Mouse (Mus musculus): ENCODE results near the gene Gli3.

GRCm38 (mm10) chr13:15526691-15527090 lies 63.7 kb downstream of the Gli3 start:
- TF ChIP-seq CTCF (IDR thresholded peaks at IDR 0.05; ENCODE audit: low read depth) (no peak), EP300 (IDR thresholded peaks at IDR 0.05; ENCODE audit: low read depth) (no peak)
